Mouse (Mus musculus): ENCODE measurements at regions not wholly inside any gene's neighbourhood (a gene's known extent, or its start where the extent isn't known, plus 50 kb on each side); places are given as distances from the start of the nearest gene placed in this dataset.
"Not testable (repeated sequence)": the region's sequence is repeated elsewhere in the genome, so short reads cannot be mapped to it uniquely, and the experiment has no call there.

- DNase-seq (ENCODE audit: low spot score in 2 of 2) = no peak
Observed at GRCm38 (mm10) chr7:69167456-69167855, 418.4 kb upstream of the Arrdc4 start.

- DNase-seq (ENCODE audit: low spot score in 2 of 2) = no peak
Observed at GRCm38 (mm10) chr7:69161916-69162315, 412.9 kb upstream of the Arrdc4 start.

- no peak for DNase-seq (ENCODE audit: low spot score in 2 of 2)
Observed at GRCm38 (mm10) chr7:69142351-69142750, 393.3 kb upstream of the Arrdc4 start.

- DNase-seq (ENCODE audit: low spot score in 2 of 2) = no peak
Observed at GRCm38 (mm10) chr7:69133441-69133840, 384.4 kb upstream of the Arrdc4 start.

- DNase-seq (ENCODE audit: low spot score in 2 of 2) = not testable (repeated sequence)
Observed at GRCm38 (mm10) chr7:69101770-69102169, 352.7 kb upstream of the Arrdc4 start.

- DNase-seq (ENCODE audit: low spot score in 2 of 2) = no peak
Observed at GRCm38 (mm10) chr7:69097587-69098095, 348.6 kb upstream of the Arrdc4 start.

GRCm38 (mm10) chr7:69074780-69075179 lies 325.7 kb upstream of the Arrdc4 start:
- no peak for DNase-seq (ENCODE audit: low spot score in 2 of 2)

GRCm38 (mm10) chr7:69062994-69063393 lies 314.0 kb upstream of the Arrdc4 start:
- no peak for DNase-seq (ENCODE audit: low spot score in 2 of 2)

- DNase-seq (ENCODE audit: low spot score in 2 of 2) = no peak
Observed at GRCm38 (mm10) chr7:69062506-69062905, 313.5 kb upstream of the Arrdc4 start.

- DNase-seq (ENCODE audit: low spot score in 2 of 2) = no peak
Observed at GRCm38 (mm10) chr7:69062094-69062493, 313.1 kb upstream of the Arrdc4 start.

GRCm38 (mm10) chr7:69061242-69061641 lies 312.2 kb upstream of the Arrdc4 start:
- no peak for DNase-seq (ENCODE audit: low spot score in 2 of 2)

GRCm38 (mm10) chr7:69016575-69016974 lies 267.5 kb upstream of the Arrdc4 start:
- no peak for DNase-seq (ENCODE audit: low spot score in 2 of 2)

- DNase-seq (ENCODE audit: low spot score in 2 of 2) = no peak
Observed at GRCm38 (mm10) chr7:69015047-69015446, 266.0 kb upstream of the Arrdc4 start.

- no peak for DNase-seq (ENCODE audit: low spot score in 2 of 2)
Observed at GRCm38 (mm10) chr7:69007237-69007636, 258.2 kb upstream of the Arrdc4 start.

GRCm38 (mm10) chr7:68988061-68988460 lies 239.0 kb upstream of the Arrdc4 start:
- DNase-seq (ENCODE audit: low spot score in 2 of 2) = no peak

- no peak for DNase-seq (ENCODE audit: low spot score in 2 of 2)
Observed at GRCm38 (mm10) chr7:68983937-68984336, 234.9 kb upstream of the Arrdc4 start.

- no peak for DNase-seq (ENCODE audit: low spot score in 2 of 2)
Observed at GRCm38 (mm10) chr7:68982914-68983502, 234.0 kb upstream of the Arrdc4 start.

- DNase-seq (ENCODE audit: low spot score in 2 of 2) = no peak
Observed at GRCm38 (mm10) chr7:68978576-68978975, 229.5 kb upstream of the Arrdc4 start.

- no peak for DNase-seq (ENCODE audit: low spot score in 2 of 2)
Observed at GRCm38 (mm10) chr7:68976813-68977752, 228.0 kb upstream of the Arrdc4 start.

- DNase-seq (ENCODE audit: low spot score in 2 of 2) = no peak
Observed at GRCm38 (mm10) chr7:68975956-68976355, 226.9 kb upstream of the Arrdc4 start.

GRCm38 (mm10) chr7:68975580-68975894 lies 226.5 kb upstream of the Arrdc4 start:
- no peak for DNase-seq (ENCODE audit: low spot score in 2 of 2)

- no peak for DNase-seq (ENCODE audit: low spot score in 2 of 2)
Observed at GRCm38 (mm10) chr7:68974761-68975579, 225.9 kb upstream of the Arrdc4 start.

All from gastrocnemius, adult 8-10 months (tissue).